Mouse (Mus musculus) urinary bladder, postnatal 36 days (tissue): ENCODE data around the gene Zfp131.
A peak's percentile ranks its signal among the peaks of the same experiment; 100 is the strongest.
"Not testable (repeated sequence)": the region's sequence is repeated elsewhere in the genome, so short reads cannot be mapped to it uniquely, and the experiment has no call there.

Experiments used
- DNase-seq, 2 experiments: peaks; one replicate each; pipeline ENCODE4 v3.0.0; 2022; ENCODE audit warnings: low spot score in 2 of 2, mixed read lengths in 1 of 2

Zfp131 gene

GRCm38 (mm10) chr13:119790761-119791579 lies at the start of gene Zfp131:
Gene Zfp131 (minus strand): TSS chr13:119790889.
- DNase-seq, result peak; percentile 88 to 95

- DNase-seq, result not testable (repeated sequence)
These were observed 49.3 kb upstream of the Zfp131 start for GRCm38 (mm10) chr13:119839982-119840381.

- DNase-seq, result not testable (repeated sequence)
These were observed 47.1 kb upstream of the Zfp131 start for GRCm38 (mm10) chr13:119837719-119838337.

- DNase-seq, result peak in 1 of 2 experiments; percentile 1
These were observed 45.7 kb upstream of the Zfp131 start for GRCm38 (mm10) chr13:119836324-119836811.

- DNase-seq, result peak in 1 of 2 experiments; percentile 4
These were observed 44.8 kb upstream of the Zfp131 start, which contains the start of gene D13Ertd608e for GRCm38 (mm10) chr13:119835320-119836056. Gene D13Ertd608e (plus strand): TSS chr13:119836006.

- DNase-seq, result not testable (repeated sequence)
These were observed 39.4 kb upstream of the Zfp131 start, which contains the start of gene AF067063 for GRCm38 (mm10) chr13:119830116-119830515. Gene AF067063 (minus strand): TSS chr13:119830216.

- no peak for DNase-seq
These were observed 27.0 kb upstream of the Zfp131 start for GRCm38 (mm10) chr13:119817579-119818206.

GRCm38 (mm10) chr13:119816798-119817197 lies 26.1 kb upstream of the Zfp131 start:
- no peak for DNase-seq

GRCm38 (mm10) chr13:119810031-119810430 lies 19.3 kb upstream of the Zfp131 start:
- DNase-seq, result no peak

- DNase-seq, result no peak
These were observed 18.2 kb upstream of the Zfp131 start for GRCm38 (mm10) chr13:119808937-119809336.

- no peak for DNase-seq
These were observed 7.0 kb upstream of the Zfp131 start for GRCm38 (mm10) chr13:119797656-119798055.

GRCm38 (mm10) chr13:119792791-119793404 lies 2.2 kb upstream of the Zfp131 start:
- DNase-seq, result no peak

- no peak for DNase-seq
These were observed 969 bp upstream of the Zfp131 start for GRCm38 (mm10) chr13:119791580-119792135.

- DNase-seq, result peak; percentile 25 to 55
These were observed 605 bp downstream of the Zfp131 start for GRCm38 (mm10) chr13:119789851-119790717.

GRCm38 (mm10) chr13:119783581-119783980 lies 7.1 kb downstream of the Zfp131 start:
- no peak for DNase-seq

- no peak for DNase-seq
These were observed 22.1 kb downstream of the Zfp131 start for GRCm38 (mm10) chr13:119768541-119768940.

- DNase-seq, result no peak
These were observed 24.2 kb downstream of the Zfp131 start for GRCm38 (mm10) chr13:119766480-119766879.

GRCm38 (mm10) chr13:119756831-119757230 lies 33.9 kb downstream of the Zfp131 start:
- DNase-seq, result no peak

GRCm38 (mm10) chr13:119755681-119756471 lies 34.8 kb downstream of the Zfp131 start, which contains the start of gene Nim1k:
Gene Nim1k (minus strand): TSS chr13:119755882.
- DNase-seq, result peak; percentile 43 to 72
